Mouse (Mus musculus): ENCODE measurements at regions not wholly inside any gene's neighbourhood (a gene's known extent, or its start where the extent isn't known, plus 50 kb on each side); places are given as distances from the start of the nearest gene placed in this dataset.

DNA sequence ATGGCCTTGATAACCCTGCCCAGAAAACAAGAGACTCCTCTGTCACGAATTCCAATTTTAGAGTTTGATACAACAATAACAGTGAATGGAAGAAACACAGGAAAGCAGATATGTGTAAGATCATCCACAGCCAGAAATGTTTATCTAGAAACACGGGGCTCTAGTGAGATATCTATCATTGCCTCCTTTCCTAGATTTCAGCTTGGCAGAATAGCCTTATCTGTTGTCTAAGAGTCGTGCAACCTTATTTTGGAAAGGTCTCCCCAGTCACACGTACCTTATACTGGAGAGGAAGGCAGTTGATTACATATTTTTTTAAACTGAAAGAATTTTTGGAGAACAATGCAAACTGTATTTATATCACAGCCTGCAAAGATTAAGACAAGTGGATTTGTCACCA is 61.6 kb downstream of the Gm10295 start:
- no peak for DNase-seq (ENCODE audit: low spot score)

- DNase-seq (ENCODE audit: low spot score), result no peak
Measured at GRCm38 (mm10) chr7:71289266-71289665, 62.0 kb downstream of the Gm10295 start.

- no peak for DNase-seq (ENCODE audit: low spot score)
Measured at GRCm38 (mm10) chr7:71287441-71287840, 63.8 kb downstream of the Gm10295 start.

GRCm38 (mm10) chr7:71284246-71284645 is 67.0 kb downstream of the Gm10295 start:
- no peak for DNase-seq (ENCODE audit: low spot score)

DNA sequence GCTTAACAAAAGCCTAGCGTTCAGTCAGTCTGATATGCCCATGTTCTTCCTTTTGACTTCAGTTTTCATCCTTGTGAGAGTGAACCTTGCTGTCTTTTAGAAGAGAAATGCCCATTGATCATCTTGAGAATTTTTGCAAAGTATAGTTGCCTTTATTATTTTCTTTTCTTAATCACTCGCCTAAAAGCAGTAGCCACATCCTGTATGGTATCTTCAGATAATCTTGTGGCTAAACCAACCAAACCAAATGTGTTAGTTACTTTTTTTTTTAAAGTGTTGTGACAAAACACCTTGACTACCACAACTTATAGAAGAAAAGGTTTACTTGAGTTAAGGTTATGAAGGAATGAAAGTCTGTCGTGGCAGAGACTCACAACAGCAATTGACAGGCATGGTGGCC is 67.9 kb downstream of the Gm10295 start:
- no peak for DNase-seq (ENCODE audit: low spot score)

- no peak for DNase-seq (ENCODE audit: low spot score)
Measured at GRCm38 (mm10) chr7:71266101-71266500, 85.2 kb downstream of the Gm10295 start.

DNA sequence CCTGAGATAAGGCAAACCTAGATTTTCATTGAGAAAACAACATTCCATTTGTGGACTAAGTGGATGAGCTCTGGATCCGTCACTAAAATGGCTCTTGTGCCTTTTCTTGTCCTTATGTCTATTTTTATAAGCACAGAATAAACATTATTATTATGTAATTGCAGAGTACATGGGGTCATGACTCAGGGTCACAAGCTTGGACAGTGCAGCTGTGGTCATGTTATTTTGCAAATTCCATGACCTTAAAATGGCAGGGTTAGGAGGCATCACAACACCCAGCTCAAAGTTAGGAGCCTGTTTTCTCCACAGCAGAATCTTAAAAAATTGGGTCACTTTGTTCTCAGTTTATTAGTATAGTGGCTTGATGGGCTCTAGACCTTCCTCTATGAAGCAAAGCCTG is 87.2 kb downstream of the Gm10295 start:
- no peak for DNase-seq (ENCODE audit: low spot score)

- DNase-seq (ENCODE audit: low spot score), result no peak
Measured at GRCm38 (mm10) chr7:71249669-71250068, 101.6 kb downstream of the Gm10295 start.

- DNase-seq (ENCODE audit: low spot score), result no peak
Measured at GRCm38 (mm10) chr7:71249216-71249615, 102.1 kb downstream of the Gm10295 start.

DNA sequence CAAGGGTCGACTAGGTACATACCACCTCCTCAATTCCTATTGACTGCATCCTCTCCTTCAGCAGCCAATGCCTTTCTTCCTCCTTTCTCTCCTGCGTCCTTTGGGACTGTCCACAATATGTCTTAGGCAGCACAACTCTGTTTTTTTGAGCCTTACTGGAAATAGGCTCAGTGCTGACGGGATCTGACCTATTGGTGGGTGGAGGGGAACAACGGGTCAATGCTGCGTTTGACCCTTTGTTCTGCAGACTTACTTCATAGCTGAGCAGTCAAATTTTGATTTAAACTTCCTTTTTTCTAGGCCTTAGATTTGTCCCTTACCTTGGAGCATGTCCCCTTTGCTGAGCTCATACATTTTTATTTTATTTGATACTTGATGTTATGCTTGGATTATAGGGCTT is 103.4 kb downstream of the Gm10295 start:
- no peak for DNase-seq (ENCODE audit: low spot score)

- peak; percentile 61 for DNase-seq (ENCODE audit: low spot score)
Measured at GRCm38 (mm10) chr7:71242379-71242911, 108.8 kb downstream of the Gm10295 start.

DNA sequence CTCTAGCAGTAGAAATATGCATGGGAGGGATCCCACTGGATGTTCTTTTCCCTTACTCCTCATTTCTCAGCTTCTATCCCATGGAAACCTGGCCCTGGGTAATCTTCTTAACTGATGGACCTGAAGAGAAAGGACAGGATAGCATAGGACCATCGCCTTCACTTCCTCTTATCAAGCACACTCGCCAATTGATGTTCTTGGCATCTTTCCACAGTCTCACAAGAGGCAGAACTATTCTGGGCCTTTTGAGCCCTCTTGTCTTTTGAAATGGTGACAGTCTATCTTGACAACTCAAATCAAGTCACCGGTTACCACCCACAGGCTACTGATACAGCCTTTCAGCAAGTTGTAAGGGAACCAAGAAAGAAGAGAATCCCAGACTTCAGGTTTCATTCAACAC is 112.1 kb downstream of the Gm10295 start:
- no peak for DNase-seq (ENCODE audit: low spot score)

DNA sequence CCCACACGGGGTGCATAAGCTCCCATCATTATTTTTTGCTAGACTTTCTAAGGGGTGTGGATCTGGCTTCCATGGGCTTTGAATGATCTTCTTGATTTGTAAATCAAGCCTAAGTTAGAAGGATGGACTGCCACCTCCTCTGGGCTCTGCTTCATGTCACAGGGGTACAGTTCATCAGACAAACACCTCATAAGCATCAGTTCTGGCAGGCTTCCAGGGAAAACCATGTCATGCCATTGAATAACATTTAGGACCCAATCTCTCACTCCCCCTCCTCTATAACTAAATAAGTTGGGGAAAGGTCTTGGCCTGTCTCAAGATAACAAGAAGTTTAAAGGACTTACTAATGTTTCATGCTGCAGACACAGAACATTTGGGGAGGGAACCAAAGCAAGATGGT is 115.0 kb downstream of the Gm10295 start:
- no peak for DNase-seq (ENCODE audit: low spot score)

DNA sequence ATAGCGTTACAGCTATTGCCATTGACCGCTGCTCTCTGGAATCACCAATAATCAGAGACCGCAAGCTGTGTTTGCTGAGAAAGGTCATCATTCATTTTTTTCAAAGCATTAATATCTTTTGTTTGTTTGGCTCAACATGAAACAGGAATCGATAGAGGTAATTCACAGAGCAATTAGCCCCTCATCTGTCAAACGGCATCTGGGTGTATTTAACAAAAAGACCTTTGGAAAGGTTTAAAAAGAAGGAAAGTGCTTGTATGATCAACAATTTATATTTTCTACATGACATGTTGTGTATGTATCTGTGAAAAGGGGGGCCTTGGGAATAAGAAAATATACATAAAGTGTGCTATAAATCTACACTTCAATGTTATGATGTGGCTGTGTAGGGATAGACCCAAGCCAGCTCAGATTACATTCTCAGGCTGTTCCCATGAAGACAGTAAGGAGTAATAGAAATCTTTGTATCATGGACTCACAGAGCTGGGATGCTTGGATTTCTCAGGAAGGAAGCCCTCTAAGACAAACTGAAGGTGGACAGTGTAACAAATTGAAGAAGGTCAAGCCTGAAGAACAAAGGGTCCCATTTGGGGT is 117.0 kb downstream of the Gm10295 start:
- no peak for DNase-seq (ENCODE audit: low spot score)

- DNase-seq (ENCODE audit: low spot score), result no peak
Measured at GRCm38 (mm10) chr7:71232821-71233815, 118.2 kb downstream of the Gm10295 start.

- no peak for DNase-seq (ENCODE audit: low spot score)
Measured at GRCm38 (mm10) chr7:71230901-71231477, 120.3 kb downstream of the Gm10295 start.

GRCm38 (mm10) chr7:71229183-71229582 is 122.1 kb downstream of the Gm10295 start:
- no peak for DNase-seq (ENCODE audit: low spot score)

DNA sequence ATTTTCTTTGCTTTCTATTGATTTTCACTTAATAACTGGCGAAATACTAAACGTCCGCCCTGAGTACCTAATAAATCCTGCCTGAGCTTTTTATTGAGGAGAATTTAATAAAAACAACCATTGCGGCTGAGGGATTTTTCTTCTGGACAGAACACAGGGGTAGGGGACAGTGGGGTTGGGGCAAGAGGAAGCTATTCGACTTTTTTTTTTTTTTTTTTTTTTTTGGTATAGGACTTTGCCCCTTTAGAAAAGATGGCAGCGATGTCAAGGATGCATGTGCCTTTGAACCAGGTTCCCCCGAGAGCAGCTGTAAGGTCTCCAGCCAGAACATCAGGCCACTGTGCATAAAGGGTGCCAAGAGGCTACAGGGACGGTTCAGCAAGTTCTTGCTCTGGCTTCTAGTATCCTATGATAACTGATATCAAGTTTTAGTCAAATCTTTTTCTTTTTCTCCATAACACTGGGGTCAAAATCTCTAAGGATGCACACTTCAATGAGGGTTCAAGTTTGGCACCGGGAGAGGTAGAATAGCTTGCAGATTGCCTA is 126.9 kb downstream of the Gm10295 start:
- no peak for DNase-seq (ENCODE audit: low spot score)

DNA sequence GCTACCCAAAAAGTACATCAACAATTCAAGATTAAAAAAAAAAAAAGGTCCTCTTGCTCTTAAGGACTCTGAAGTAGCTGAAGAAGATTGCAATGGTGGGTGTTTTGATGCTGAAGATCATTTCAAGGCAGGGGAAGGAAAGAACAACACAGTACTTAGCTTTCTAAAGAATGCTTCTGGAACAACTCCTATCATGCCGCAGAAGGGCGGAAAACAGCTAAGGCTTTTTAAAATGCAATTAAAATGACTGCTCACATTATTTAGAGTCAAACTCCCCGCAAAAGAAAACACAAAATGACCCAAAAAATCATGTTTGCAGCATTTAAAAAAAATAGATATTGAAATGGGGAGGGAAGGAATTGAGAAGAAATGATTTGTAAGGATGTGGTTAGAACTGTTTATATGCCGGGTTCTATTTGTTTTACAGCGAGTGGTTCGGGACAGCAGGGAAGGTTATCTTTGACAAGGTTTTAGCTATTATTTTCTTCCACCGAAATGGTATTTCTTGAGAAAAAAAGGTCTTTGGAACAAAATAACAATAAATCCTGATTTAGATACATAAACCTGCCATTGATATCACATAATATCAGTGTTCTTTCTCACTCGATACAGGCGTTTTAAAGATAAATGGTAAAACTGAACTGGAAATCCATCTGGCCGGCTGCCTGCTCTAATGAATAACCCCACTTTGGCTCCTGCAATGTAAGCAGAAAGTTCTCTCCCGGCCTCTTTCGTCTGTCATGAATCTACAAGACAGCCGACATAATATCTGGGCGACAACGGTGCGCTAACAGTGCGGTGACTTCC is 127.6 kb downstream of the Gm10295 start:
- no peak for DNase-seq (ENCODE audit: low spot score)

- DNase-seq (ENCODE audit: low spot score), result no peak
Measured at GRCm38 (mm10) chr7:71217344-71217743, 133.9 kb downstream of the Gm10295 start.

- no peak for DNase-seq (ENCODE audit: low spot score)
Measured at GRCm38 (mm10) chr7:71216808-71217207, 134.5 kb downstream of the Gm10295 start.

Data from thymus, postnatal 0 days (tissue).